Mouse (Mus musculus): ENCODE data around the gene Stx3. TPM values are rescaled to one million over a fixed set of nuclear protein-coding genes. Genes with fewer than 3 reads are reported as not detected.
A peak's percentile ranks its signal among the peaks of the same experiment; 100 is the strongest.

The Stx3 gene
- polyA plus RNA-seq, 1 experiment from 2014 or later, result 6.4 TPM

GRCm38 (mm10) chr19:11811688-11812365 is 7.4 kb downstream of the Stx3 start:
- Histone ChIP-seq H3K27ac (ENCODE audit: low read length) (peak overlapping the region; percentile 32; the same call in 1 of the 2 replicates), H3K9me3 (replicated peaks; ENCODE audit: control insufficient read depth, low read length) (no peaks in the 10 kb centered on the region), H3K4me2 (ENCODE audit: low read depth, low read length) (no peak overlapping the region), H3K36me3 (ENCODE audit: control insufficient read depth, insufficient read depth) (no peaks in the 10 kb centered on the region), H3K4me1 (ENCODE audit: control insufficient read depth, insufficient read depth, low read length) (peaks cover 4% of the 10 kb centered on the region; the same call in 1 of the 2 replicates), H3K4me3 (ENCODE audit: low read length) (no peak overlapping the region), H3K27me3 (ENCODE audit: control insufficient read depth, insufficient read depth, low read length) (no peaks in the 10 kb centered on the region), H3K9ac (ENCODE audit: low read length) (no peak overlapping the region)
- 45% methylated on average over 5 of the region's 5 CpGs for WGBS
- peak; percentile 46; the same call in 1 of the 2 replicates for ATAC-seq (replicated peaks; ENCODE audit: extremely low read depth, insufficient read depth, low FRiP score)

GRCm38 (mm10) chr19:11810856-11811255 is 8.3 kb downstream of the Stx3 start:
- Histone ChIP-seq H3K9me3 (replicated peaks; ENCODE audit: control insufficient read depth, low read length) (no peaks in the 10 kb centered on the region), H3K4me2 (ENCODE audit: low read depth, low read length) (no peak overlapping the region), H3K9ac (ENCODE audit: low read length) (no peak overlapping the region), H3K27ac (ENCODE audit: low read length) (no peak overlapping the region), H3K4me3 (ENCODE audit: low read length) (no peak overlapping the region), H3K27me3 (ENCODE audit: control insufficient read depth, insufficient read depth, low read length) (no peaks in the 10 kb centered on the region), H3K36me3 (ENCODE audit: control insufficient read depth, insufficient read depth) (no peaks in the 10 kb centered on the region), H3K4me1 (ENCODE audit: control insufficient read depth, insufficient read depth, low read length) (peaks cover 4% of the 10 kb centered on the region; the same call in 1 of the 2 replicates)
- no peak for ATAC-seq (replicated peaks; ENCODE audit: extremely low read depth, insufficient read depth, low FRiP score)
- 71% methylated on average over 1 of the region's 1 CpGs for WGBS

GRCm38 (mm10) chr19:11810003-11810758 is 9.0 kb downstream of the Stx3 start:
- no peaks in the 10 kb centered on the region for H3K9me3 ChIP-seq (replicated peaks; ENCODE audit: control insufficient read depth, low read length)
- no peak overlapping the region for H3K4me2 ChIP-seq (ENCODE audit: low read depth, low read length)
- H3K36me3 ChIP-seq (ENCODE audit: control insufficient read depth, insufficient read depth), result no peaks in the 10 kb centered on the region
- no peak overlapping the region for H3K4me3 ChIP-seq (ENCODE audit: low read length)
- WGBS, result 60% methylated on average over 5 of the region's 5 CpGs
- no peak overlapping the region for H3K27ac ChIP-seq (ENCODE audit: low read length)
- peaks cover 4% of the 10 kb centered on the region; the same call in 1 of the 2 replicates for H3K4me1 ChIP-seq (ENCODE audit: control insufficient read depth, insufficient read depth, low read length)
- no peaks in the 10 kb centered on the region for H3K27me3 ChIP-seq (ENCODE audit: control insufficient read depth, insufficient read depth, low read length)
- no peak overlapping the region for H3K9ac ChIP-seq (ENCODE audit: low read length)
- ATAC-seq (replicated peaks; ENCODE audit: extremely low read depth, insufficient read depth, low FRiP score), result no peak

GRCm38 (mm10) chr19:11808452-11808851 is 10.8 kb downstream of the Stx3 start:
- H3K4me1 ChIP-seq (ENCODE audit: control insufficient read depth, insufficient read depth, low read length), result peaks cover 4% of the 10 kb centered on the region; the same call in 1 of the 2 replicates
- H3K27me3 ChIP-seq (ENCODE audit: control insufficient read depth, insufficient read depth, low read length), result no peaks in the 10 kb centered on the region
- no peak overlapping the region for H3K9ac ChIP-seq (ENCODE audit: low read length)
- no peaks in the 10 kb centered on the region for H3K36me3 ChIP-seq (ENCODE audit: control insufficient read depth, insufficient read depth)
- H3K4me2 ChIP-seq (ENCODE audit: low read depth, low read length), result no peak overlapping the region
- H3K4me3 ChIP-seq (ENCODE audit: low read length), result no peak overlapping the region
- H3K9me3 ChIP-seq (replicated peaks; ENCODE audit: control insufficient read depth, low read length), result no peaks in the 10 kb centered on the region
- no peak overlapping the region for H3K27ac ChIP-seq (ENCODE audit: low read length)
- no peak for ATAC-seq (replicated peaks; ENCODE audit: extremely low read depth, insufficient read depth, low FRiP score)
- 76% methylated on average over 2 of the region's 2 CpGs for whole genome bisulfite sequencing

GRCm38 (mm10) chr19:11807822-11808221 is 11.4 kb downstream of the Stx3 start:
- Histone ChIP-seq H3K4me3 (ENCODE audit: low read length) (no peak overlapping the region), H3K9ac (ENCODE audit: low read length) (no peak overlapping the region), H3K27ac (ENCODE audit: low read length) (no peak overlapping the region), H3K27me3 (ENCODE audit: control insufficient read depth, insufficient read depth, low read length) (no peaks in the 10 kb centered on the region), H3K4me2 (ENCODE audit: low read depth, low read length) (no peak overlapping the region), H3K36me3 (ENCODE audit: control insufficient read depth, insufficient read depth) (no peaks in the 10 kb centered on the region), H3K9me3 (replicated peaks; ENCODE audit: control insufficient read depth, low read length) (no peaks in the 10 kb centered on the region), H3K4me1 (ENCODE audit: control insufficient read depth, insufficient read depth, low read length) (peaks cover 4% of the 10 kb centered on the region; the same call in 1 of the 2 replicates)
- no peak for ATAC-seq (replicated peaks; ENCODE audit: extremely low read depth, insufficient read depth, low FRiP score)
- 58% methylated on average over 6 of the region's 6 CpGs for WGBS

GRCm38 (mm10) chr19:11807251-11807650 is 12.0 kb downstream of the Stx3 start:
- Histone ChIP-seq H3K4me3 (ENCODE audit: low read length) (no peak overlapping the region), H3K9ac (ENCODE audit: low read length) (no peak overlapping the region), H3K27me3 (ENCODE audit: control insufficient read depth, insufficient read depth, low read length) (no peaks in the 10 kb centered on the region), H3K36me3 (ENCODE audit: control insufficient read depth, insufficient read depth) (no peaks in the 10 kb centered on the region), H3K9me3 (replicated peaks; ENCODE audit: control insufficient read depth, low read length) (no peaks in the 10 kb centered on the region), H3K4me1 (ENCODE audit: control insufficient read depth, insufficient read depth, low read length) (peaks cover 4% of the 10 kb centered on the region; the same call in 1 of the 2 replicates), H3K27ac (ENCODE audit: low read length) (no peak overlapping the region), H3K4me2 (ENCODE audit: low read depth, low read length) (no peak overlapping the region)
- 32% methylated on average over 2 of the region's 2 CpGs for WGBS
- no peak for ATAC-seq (replicated peaks; ENCODE audit: extremely low read depth, insufficient read depth, low FRiP score)

GRCm38 (mm10) chr19:11804423-11804822 is 14.8 kb downstream of the Stx3 start:
- 53% methylated on average over 1 of the region's 1 CpGs for WGBS

GRCm38 (mm10) chr19:11800531-11801315 is 18.5 kb downstream of the Stx3 start:
- WGBS, result 62% methylated on average over 8 of the region's 8 CpGs
- no peaks in the 10 kb centered on the region for H3K9me3 ChIP-seq (replicated peaks; ENCODE audit: control insufficient read depth, low read length)
- no peaks in the 10 kb centered on the region for H3K4me1 ChIP-seq (ENCODE audit: control insufficient read depth, insufficient read depth, low read length)
- no peak overlapping the region for H3K27ac ChIP-seq (ENCODE audit: low read length)
- no peak for ATAC-seq (replicated peaks; ENCODE audit: extremely low read depth, insufficient read depth, low FRiP score)
- no peak overlapping the region for H3K9ac ChIP-seq (ENCODE audit: low read length)
- H3K27me3 ChIP-seq (ENCODE audit: control insufficient read depth, insufficient read depth, low read length), result no peaks in the 10 kb centered on the region
- H3K36me3 ChIP-seq (ENCODE audit: control insufficient read depth, insufficient read depth), result no peaks in the 10 kb centered on the region
- H3K4me3 ChIP-seq (ENCODE audit: low read length), result no peak overlapping the region
- no peak overlapping the region for H3K4me2 ChIP-seq (ENCODE audit: low read depth, low read length)

More at GRCm38 (mm10) chr19:11804423-11804822, 14.8 kb downstream of the Stx3 start:
- no peak overlapping the region for H3K9ac ChIP-seq (ENCODE audit: low read length)
- peak overlapping the region; percentile 39 for H3K27ac ChIP-seq (ENCODE audit: low read length)
- no peaks in the 10 kb centered on the region for H3K27me3 ChIP-seq (ENCODE audit: control insufficient read depth, insufficient read depth, low read length)
- H3K36me3 ChIP-seq (ENCODE audit: control insufficient read depth, insufficient read depth), result no peaks in the 10 kb centered on the region
- H3K4me2 ChIP-seq (ENCODE audit: low read depth, low read length), result no peak overlapping the region
- no peaks in the 10 kb centered on the region for H3K4me1 ChIP-seq (ENCODE audit: control insufficient read depth, insufficient read depth, low read length)
- ATAC-seq (replicated peaks; ENCODE audit: extremely low read depth, insufficient read depth, low FRiP score), result no peak
- H3K4me3 ChIP-seq (ENCODE audit: low read length), result no peak overlapping the region
- no peaks in the 10 kb centered on the region for H3K9me3 ChIP-seq (replicated peaks; ENCODE audit: control insufficient read depth, low read length)

Data from heart, embryonic 16.5 days (tissue).